Mouse (Mus musculus): ENCODE measurements around the gene Nrip1. TPM values are rescaled to one million over a fixed set of nuclear protein-coding genes. Genes with fewer than 3 reads are reported as not detected.

Nrip1 gene
- polyA plus RNA-seq, 1 experiment from 2014 or later, result 33.7 TPM

DNA sequence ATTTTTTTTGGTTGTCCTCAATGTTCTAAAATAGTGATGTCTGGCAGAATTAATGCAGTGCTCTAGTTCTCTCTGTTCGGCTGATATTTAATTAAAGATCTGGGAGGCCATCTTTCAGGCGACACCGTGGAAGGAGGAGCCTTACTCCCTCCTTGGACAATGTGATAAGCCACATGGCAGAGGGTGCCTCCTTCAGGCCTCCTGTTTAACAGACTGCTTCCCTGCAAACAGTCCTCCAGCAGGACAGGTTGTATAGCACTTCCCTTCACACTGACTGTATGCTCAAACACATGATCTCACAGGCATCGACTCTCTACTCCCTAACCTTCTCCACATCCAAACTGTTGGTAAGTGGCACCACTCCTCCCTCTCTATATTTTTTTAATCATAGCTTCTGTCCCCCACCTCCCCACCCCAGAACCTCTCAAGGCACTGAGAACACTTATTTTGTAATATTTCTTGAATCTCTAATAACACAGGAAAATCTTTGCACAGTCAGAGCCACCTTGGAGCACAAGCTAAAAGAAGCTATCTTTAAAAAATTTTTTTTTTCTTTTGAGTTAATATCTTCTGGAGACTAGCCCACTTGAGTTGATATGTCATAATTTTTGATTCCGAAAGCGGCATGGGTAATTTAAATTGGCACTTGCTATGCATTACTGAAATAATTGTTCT lies 3.4 kb downstream of the Nrip1 start:
- ATAC-seq (replicated peaks; ENCODE audit: low FRiP score, low read depth) (0 out of 2 replicates have a peak, but pooled peaks have one; percentile 22), DNase-seq (ENCODE audit: low spot score) (peak; percentile 73)
- H3K9ac ChIP-seq (ENCODE audit: low read depth, low read length), result 0 out of 2 replicates have a peak overlapping the region, but pooled peaks have one; percentile 96
- no peaks in the 10 kb centered on the region; the same call in 1 of the 2 replicates for H3K36me3 ChIP-seq (ENCODE audit: insufficient read depth, low read length)
- no peaks in the 10 kb centered on the region for H3K27me3 ChIP-seq (ENCODE audit: insufficient read depth, low read length)
- no peaks in the 10 kb centered on the region for H3K9me3 ChIP-seq (replicated peaks; ENCODE audit: low read length)
- TF ChIP-seq CTCF (IDR thresholded peaks at IDR 0.05; ENCODE audit: low read depth), result peak; percentile 65
- H3K27ac ChIP-seq, result no peak overlapping the region
- H3K4me3 ChIP-seq (replicated peaks; ENCODE audit: low read depth, low read length), result peak overlapping the region; percentile 97; the same call in 1 of the 2 replicates
- 15% methylated on average over 6 of the region's 6 CpGs for WGBS
- peaks cover 14% of the 10 kb centered on the region for H3K4me1 ChIP-seq (replicated peaks; ENCODE audit: insufficient read depth, low read length)
- peak overlapping the region; percentile 65 for H3K4me2 ChIP-seq (ENCODE audit: low read length)

DNA sequence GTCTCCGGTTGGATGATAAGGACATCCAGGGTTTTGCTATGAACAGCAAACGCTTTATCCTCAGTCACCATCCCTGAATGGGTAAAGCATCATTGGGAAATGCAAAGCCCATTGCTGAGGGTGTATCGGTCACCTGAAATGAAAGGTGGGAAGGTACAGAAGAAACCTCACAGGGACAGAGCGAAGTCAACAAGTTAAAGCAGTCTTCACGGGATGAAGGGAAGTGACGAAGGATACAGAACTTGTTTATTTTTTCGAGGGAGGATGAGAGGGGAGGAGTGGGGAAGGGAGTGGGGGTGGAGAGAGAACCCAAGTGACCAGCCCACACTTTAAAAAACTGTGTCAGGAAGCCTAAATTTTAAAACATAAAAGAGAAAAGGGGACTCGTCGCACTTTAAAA lies 4.4 kb downstream of the Nrip1 start:
- ATAC-seq (replicated peaks; ENCODE audit: low FRiP score, low read depth), result no peak
- TF ChIP-seq CTCF (IDR thresholded peaks at IDR 0.05; ENCODE audit: low read depth), result no peak
- Histone ChIP-seq H3K27me3 (ENCODE audit: insufficient read depth, low read length) (no peaks in the 10 kb centered on the region), H3K36me3 (ENCODE audit: insufficient read depth, low read length) (no peaks in the 10 kb centered on the region; the same call in 1 of the 2 replicates), H3K27ac (no peak overlapping the region), H3K4me3 (replicated peaks; ENCODE audit: low read depth, low read length) (no peak overlapping the region), H3K9ac (ENCODE audit: low read depth, low read length) (no peak overlapping the region), H3K9me3 (replicated peaks; ENCODE audit: low read length) (no peaks in the 10 kb centered on the region), H3K4me1 (replicated peaks; ENCODE audit: insufficient read depth, low read length) (peaks cover 15% of the 10 kb centered on the region), H3K4me2 (ENCODE audit: low read length) (no peak overlapping the region)
- no peak for DNase-seq (ENCODE audit: low spot score)
- WGBS, result 52% methylated on average over 9 of the region's 9 CpGs

GRCm38 (mm10) chr16:76367261-76367908 lies 6.2 kb downstream of the Nrip1 start:
- peaks cover 15% of the 10 kb centered on the region for H3K4me1 ChIP-seq (replicated peaks; ENCODE audit: insufficient read depth, low read length)
- H3K9ac ChIP-seq (ENCODE audit: low read depth, low read length), result no peak overlapping the region
- H3K9me3 ChIP-seq (replicated peaks; ENCODE audit: low read length), result no peaks in the 10 kb centered on the region
- ATAC-seq (replicated peaks; ENCODE audit: low FRiP score, low read depth) (no peak), DNase-seq (ENCODE audit: low spot score) (no peak)
- no peaks in the 10 kb centered on the region for H3K27me3 ChIP-seq (ENCODE audit: insufficient read depth, low read length)
- no peak for TF ChIP-seq CTCF (IDR thresholded peaks at IDR 0.05; ENCODE audit: low read depth)
- no peaks in the 10 kb centered on the region; the same call in 1 of the 2 replicates for H3K36me3 ChIP-seq (ENCODE audit: insufficient read depth, low read length)
- H3K4me3 ChIP-seq (replicated peaks; ENCODE audit: low read depth, low read length), result no peak overlapping the region
- WGBS, result 78% methylated on average over 12 of the region's 12 CpGs
- H3K4me2 ChIP-seq (ENCODE audit: low read length), result no peak overlapping the region
- H3K27ac ChIP-seq, result no peak overlapping the region

- no peaks in the 10 kb centered on the region for H3K9me3 ChIP-seq (replicated peaks; ENCODE audit: low read length)
- no peak overlapping the region for H3K4me2 ChIP-seq (ENCODE audit: low read length)
- H3K9ac ChIP-seq (ENCODE audit: low read depth, low read length), result no peak overlapping the region
- no peak overlapping the region for H3K4me3 ChIP-seq (replicated peaks; ENCODE audit: low read depth, low read length)
- H3K27me3 ChIP-seq (ENCODE audit: insufficient read depth, low read length), result no peaks in the 10 kb centered on the region
- peaks cover 11% of the 10 kb centered on the region for H3K4me1 ChIP-seq (replicated peaks; ENCODE audit: insufficient read depth, low read length)
- no peak for DNase-seq (ENCODE audit: low spot score)
- H3K36me3 ChIP-seq (ENCODE audit: insufficient read depth, low read length), result no peaks in the 10 kb centered on the region; the same call in 1 of the 2 replicates
- ATAC-seq (replicated peaks; ENCODE audit: low FRiP score, low read depth), result no peak
- WGBS, result 69% methylated on average over 17 of the region's 17 CpGs
- no peak overlapping the region for H3K27ac ChIP-seq
- TF ChIP-seq CTCF (IDR thresholded peaks at IDR 0.05; ENCODE audit: low read depth), result no peak
Observed at GRCm38 (mm10) chr16:76365790-76366406, 7.7 kb downstream of the Nrip1 start.

DNA sequence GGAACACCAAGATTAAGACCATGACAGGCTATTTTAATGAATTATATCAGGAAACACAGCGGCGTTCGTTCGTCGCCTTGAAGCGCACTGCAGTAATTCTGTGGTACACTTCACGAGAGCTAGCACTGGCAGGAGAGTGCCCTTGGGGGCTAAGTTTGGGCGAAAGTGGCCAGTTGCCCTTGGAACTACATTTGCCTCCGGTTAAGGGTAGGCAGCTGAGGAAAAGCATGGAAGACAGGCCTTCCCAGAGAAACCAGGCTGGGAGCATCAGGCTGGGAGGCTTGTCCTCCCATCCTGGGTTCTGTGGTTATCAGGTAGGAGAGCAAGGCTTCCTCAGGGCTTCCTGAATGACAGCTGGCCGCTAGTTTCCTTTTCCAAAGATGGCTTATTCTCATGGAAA lies 8.4 kb downstream of the Nrip1 start:
- peaks cover 7% of the 10 kb centered on the region for H3K4me1 ChIP-seq (replicated peaks; ENCODE audit: insufficient read depth, low read length)
- H3K4me3 ChIP-seq (replicated peaks; ENCODE audit: low read depth, low read length), result no peak overlapping the region
- no peak for ATAC-seq (replicated peaks; ENCODE audit: low FRiP score, low read depth)
- H3K27ac ChIP-seq, result no peak overlapping the region
- WGBS, result 46% methylated on average over 10 of the region's 10 CpGs
- peak overlapping the region; percentile 17; the same call in 1 of the 2 replicates for H3K4me2 ChIP-seq (ENCODE audit: low read length)
- no peaks in the 10 kb centered on the region for H3K27me3 ChIP-seq (ENCODE audit: insufficient read depth, low read length)
- no peak for TF ChIP-seq CTCF (IDR thresholded peaks at IDR 0.05; ENCODE audit: low read depth)
- DNase-seq (ENCODE audit: low spot score), result no peak
- no peak overlapping the region for H3K9ac ChIP-seq (ENCODE audit: low read depth, low read length)
- H3K36me3 ChIP-seq (ENCODE audit: insufficient read depth, low read length), result no peaks in the 10 kb centered on the region; the same call in 1 of the 2 replicates
- H3K9me3 ChIP-seq (replicated peaks; ENCODE audit: low read length), result no peaks in the 10 kb centered on the region

- Histone ChIP-seq H3K4me2 (ENCODE audit: low read length) (no peak overlapping the region), H3K4me3 (replicated peaks; ENCODE audit: low read depth, low read length) (no peak overlapping the region), H3K9me3 (replicated peaks; ENCODE audit: low read length) (no peaks in the 10 kb centered on the region), H3K27ac (no peak overlapping the region), H3K27me3 (ENCODE audit: insufficient read depth, low read length) (no peaks in the 10 kb centered on the region), H3K4me1 (replicated peaks; ENCODE audit: insufficient read depth, low read length) (peaks cover 7% of the 10 kb centered on the region; the same call in 1 of the 2 replicates), H3K9ac (ENCODE audit: low read depth, low read length) (no peak overlapping the region), H3K36me3 (ENCODE audit: insufficient read depth, low read length) (no peaks in the 10 kb centered on the region; the same call in 1 of the 2 replicates)
- no peak for ATAC-seq (replicated peaks; ENCODE audit: low FRiP score, low read depth)
- no peak for DNase-seq (ENCODE audit: low spot score)
- TF ChIP-seq CTCF (IDR thresholded peaks at IDR 0.05; ENCODE audit: low read depth), result no peak
- WGBS, result 93% methylated on average over 3 of the region's 3 CpGs
Observed at GRCm38 (mm10) chr16:76363641-76364040, 10.0 kb downstream of the Nrip1 start.
